Mouse (Mus musculus): ENCODE measurements around the gene Gfi1.

The Gfi1 gene

GRCm38 (mm10) chr5:107726281-107727006 is 608 bp upstream of the Gfi1 start:
- TF ChIP-seq GATA4 (IDR thresholded peaks at IDR 0.05; ENCODE audit: insufficient replicate concordance, low read length), result no peak

GRCm38 (mm10) chr5:107724661-107725434 is 988 bp downstream of the Gfi1 start:
- no peak for TF ChIP-seq GATA4 (IDR thresholded peaks at IDR 0.05; ENCODE audit: insufficient replicate concordance, low read length)

- TF ChIP-seq GATA4 (IDR thresholded peaks at IDR 0.05; ENCODE audit: insufficient replicate concordance, low read length), result no peak
These were observed 2.0 kb downstream of the Gfi1 start for GRCm38 (mm10) chr5:107723541-107724511.

- no peak for TF ChIP-seq GATA4 (IDR thresholded peaks at IDR 0.05; ENCODE audit: insufficient replicate concordance, low read length)
These were observed 2.9 kb downstream of the Gfi1 start for GRCm38 (mm10) chr5:107722661-107723532.

- TF ChIP-seq GATA4 (IDR thresholded peaks at IDR 0.05; ENCODE audit: insufficient replicate concordance, low read length), result no peak
These were observed 4.2 kb downstream of the Gfi1 start for GRCm38 (mm10) chr5:107721638-107722011.

- no peak for TF ChIP-seq GATA4 (IDR thresholded peaks at IDR 0.05; ENCODE audit: insufficient replicate concordance, low read length)
These were observed 4.7 kb downstream of the Gfi1 start for GRCm38 (mm10) chr5:107720991-107721637.

GRCm38 (mm10) chr5:107720511-107720910 is 5.3 kb downstream of the Gfi1 start:
- TF ChIP-seq GATA4 (IDR thresholded peaks at IDR 0.05; ENCODE audit: insufficient replicate concordance, low read length), result no peak

- no peak for TF ChIP-seq GATA4 (IDR thresholded peaks at IDR 0.05; ENCODE audit: insufficient replicate concordance, low read length)
These were observed 6.0 kb downstream of the Gfi1 start for GRCm38 (mm10) chr5:107719786-107720185.

- no peak for TF ChIP-seq GATA4 (IDR thresholded peaks at IDR 0.05; ENCODE audit: insufficient replicate concordance, low read length)
These were observed 6.6 kb downstream of the Gfi1 start for GRCm38 (mm10) chr5:107719209-107719608.

- TF ChIP-seq GATA4 (IDR thresholded peaks at IDR 0.05; ENCODE audit: insufficient replicate concordance, low read length), result no peak
These were observed 7.9 kb downstream of the Gfi1 start for GRCm38 (mm10) chr5:107717871-107718361.

- TF ChIP-seq GATA4 (IDR thresholded peaks at IDR 0.05; ENCODE audit: insufficient replicate concordance, low read length), result no peak
These were observed 14.1 kb downstream of the Gfi1 start for GRCm38 (mm10) chr5:107711689-107712088.

GRCm38 (mm10) chr5:107708124-107708797 is 17.6 kb downstream of the Gfi1 start:
- TF ChIP-seq GATA4 (IDR thresholded peaks at IDR 0.05; ENCODE audit: insufficient replicate concordance, low read length), result no peak

- TF ChIP-seq GATA4 (IDR thresholded peaks at IDR 0.05; ENCODE audit: insufficient replicate concordance, low read length), result no peak
These were observed 19.6 kb downstream of the Gfi1 start for GRCm38 (mm10) chr5:107706262-107706661.
